Mouse (Mus musculus): Measurements from ENCODE around the gene Vip. TPM values are rescaled to one million over a fixed set of nuclear protein-coding genes. Genes with fewer than 3 reads are reported as not detected.

Gene Vip
- total RNA-seq (2021), result 10 to 100 TPM; 13.6 to 17.5 TPM
- long read RNA-seq, experiment 1, transcript Vip-201 (7 exons, 1,530 nt), result major isoform, 12 of 21 reads
- long read RNA-seq, experiment 1, partial matches to known transcripts, result 3 of 21 reads
- long read RNA-seq, experiment 1, other reads (novel, unspliced or antisense), result 6 of 21 reads
- long read RNA-seq, experiment 2, transcript Vip-201 (7 exons, 1,530 nt), result major isoform, 8 of 17 reads
- long read RNA-seq, experiment 2, partial matches to known transcripts, result 3 of 17 reads
- long read RNA-seq, experiment 2, other reads (novel, unspliced or antisense), result 6 of 17 reads

GRCm38 (mm10) chr10:5639112-5639511, at the start of gene Vip:
Gene Vip, plus strand, starts transcription at chr10:5639218.
- no peak within 1 kb of the TSS for H3K27ac ChIP-seq
- no peak within 1 kb of the TSS for H3K4me3 ChIP-seq
- TF ChIP-seq CTCF (conservative IDR thresholded peaks at IDR 0.05), result no peak
- DNase-seq (ENCODE audit: low spot score in 2 of 2), result no peak

- Histone ChIP-seq H3K4me3 (no peak overlapping the region), H3K27ac (no peak overlapping the region)
- no peak for TF ChIP-seq CTCF (conservative IDR thresholded peaks at IDR 0.05)
- DNase-seq (ENCODE audit: low spot score in 2 of 2), result no peak
Measured at GRCm38 (mm10) chr10:5591061-5591460, 48.0 kb upstream of the Vip start.

- Histone ChIP-seq H3K4me3 (no peak overlapping the region), H3K27ac (no peak overlapping the region)
- no peak for TF ChIP-seq CTCF (conservative IDR thresholded peaks at IDR 0.05)
- DNase-seq (ENCODE audit: low spot score in 2 of 2), result no peak
Measured at GRCm38 (mm10) chr10:5591996-5592395, 47.0 kb upstream of the Vip start.

- Histone ChIP-seq H3K4me3 (peak within 1 kb of the TSS; percentile 13; the same call in 1 of the 2 replicates), H3K27ac (no peak within 1 kb of the TSS)
- DNase-seq (ENCODE audit: low spot score in 2 of 2), result no peak
- no peak for TF ChIP-seq CTCF (conservative IDR thresholded peaks at IDR 0.05)
Measured at GRCm38 (mm10) chr10:5593464-5593863, 45.6 kb upstream of the Vip start, which contains the start of gene Myct1. Gene Myct1, plus strand, starts transcription at chr10:5593775.

- Histone ChIP-seq H3K27ac (no peak overlapping the region), H3K4me3 (peak overlapping the region; percentile 13; the same call in 1 of the 2 replicates)
- no peak for TF ChIP-seq CTCF (conservative IDR thresholded peaks at IDR 0.05)
- no peak for DNase-seq (ENCODE audit: low spot score in 2 of 2)
Measured at GRCm38 (mm10) chr10:5594457-5594856, 44.6 kb upstream of the Vip start.

- TF ChIP-seq CTCF (conservative IDR thresholded peaks at IDR 0.05), result no peak
- no peak for DNase-seq (ENCODE audit: low spot score in 2 of 2)
- no peak overlapping the region for H3K27ac ChIP-seq
- no peak overlapping the region for H3K4me3 ChIP-seq
Measured at GRCm38 (mm10) chr10:5596559-5596958, 42.5 kb upstream of the Vip start.

- TF ChIP-seq CTCF (conservative IDR thresholded peaks at IDR 0.05), result peak; percentile 91
- peak; percentile 67 to 82 for DNase-seq (ENCODE audit: low spot score in 2 of 2)
- no peak overlapping the region for H3K27ac ChIP-seq
- no peak overlapping the region for H3K4me3 ChIP-seq
Measured at GRCm38 (mm10) chr10:5600123-5600522, 38.9 kb upstream of the Vip start.

- no peak for TF ChIP-seq CTCF (conservative IDR thresholded peaks at IDR 0.05)
- no peak overlapping the region for H3K4me3 ChIP-seq
- no peak for DNase-seq (ENCODE audit: low spot score in 2 of 2)
- no peak overlapping the region for H3K27ac ChIP-seq
Measured at GRCm38 (mm10) chr10:5603512-5603911, 35.5 kb upstream of the Vip start.

- Histone ChIP-seq H3K4me3 (no peak overlapping the region), H3K27ac (no peak overlapping the region)
- no peak for DNase-seq (ENCODE audit: low spot score in 2 of 2)
- no peak for TF ChIP-seq CTCF (conservative IDR thresholded peaks at IDR 0.05)
Measured at GRCm38 (mm10) chr10:5604371-5604770, 34.6 kb upstream of the Vip start.

GRCm38 (mm10) chr10:5608874-5609273, 30.1 kb upstream of the Vip start:
- H3K4me3 ChIP-seq, result no peak overlapping the region
- no peak for TF ChIP-seq CTCF (conservative IDR thresholded peaks at IDR 0.05)
- no peak for DNase-seq (ENCODE audit: low spot score in 2 of 2)
- H3K27ac ChIP-seq, result no peak overlapping the region

- no peak for TF ChIP-seq CTCF (conservative IDR thresholded peaks at IDR 0.05)
- no peak overlapping the region for H3K4me3 ChIP-seq
- H3K27ac ChIP-seq, result no peak overlapping the region
- DNase-seq (ENCODE audit: low spot score in 2 of 2), result no peak
Measured at GRCm38 (mm10) chr10:5615186-5616040, 23.6 kb upstream of the Vip start.

GRCm38 (mm10) chr10:5626268-5626667, 12.8 kb upstream of the Vip start:
- no peak for DNase-seq (ENCODE audit: low spot score in 2 of 2)
- Histone ChIP-seq H3K27ac (no peak overlapping the region), H3K4me3 (no peak overlapping the region)
- TF ChIP-seq CTCF (conservative IDR thresholded peaks at IDR 0.05), result no peak

- DNase-seq (ENCODE audit: low spot score in 2 of 2), result no peak
- no peak for TF ChIP-seq CTCF (conservative IDR thresholded peaks at IDR 0.05)
- Histone ChIP-seq H3K4me3 (no peak overlapping the region), H3K27ac (no peak overlapping the region)
Measured at GRCm38 (mm10) chr10:5633672-5634200, 5.3 kb upstream of the Vip start.

Data from layer of hippocampus, adult 2 months (tissue).